Mouse (Mus musculus): Measurements from ENCODE around the gene Nradd. TPM values are rescaled to one million over a fixed set of nuclear protein-coding genes. Genes with fewer than 3 reads are reported as not detected.

Nradd gene
- total and polyA plus RNA-seq, 3 experiments: 0.58 to 1.1 TPM; not detected in 1

- no peak for TF ChIP-seq TCF12 (IDR thresholded peaks at IDR 0.05; ENCODE audit: low read depth, low read length)
- no peak for TF ChIP-seq RAD21 (IDR thresholded peaks at IDR 0.05; ENCODE audit: low read depth, low read length)
- TF ChIP-seq UBTF (IDR thresholded peaks at IDR 0.05; ENCODE audit: borderline replicate concordance, insufficient read depth, low read depth, low read length): no peak
- no peak for TF ChIP-seq ELF1 (IDR thresholded peaks at IDR 0.05; ENCODE audit: low read depth, low read length)
- no peak overlapping the region for H3K4me3 ChIP-seq (ENCODE audit: control insufficient read depth in 1 of 2, insufficient read depth in 1 of 2, low read depth in 2 of 2, low read length in 2 of 2)
- no peaks in the 10 kb centered on the region for H3K79me2 ChIP-seq (ENCODE audit: control insufficient read depth, insufficient read depth, low read length, poor library complexity)
- H3K4me1 ChIP-seq (ENCODE audit: control insufficient read depth in 1 of 2, insufficient read depth in 2 of 2, low read length in 2 of 2): no peaks in the 10 kb centered on the region; a peak in 1 of 4 replicates
- no peaks in the 10 kb centered on the region for H3K9me3 ChIP-seq (replicated peaks; ENCODE audit: insufficient read depth, low read length)
- H3K27ac ChIP-seq (ENCODE audit: control insufficient read depth, low read depth, low read length): no peak overlapping the region
- no peaks in the 10 kb centered on the region for H3K27me3 ChIP-seq (ENCODE audit: control insufficient read depth in 1 of 2, insufficient read depth in 2 of 2, low read length in 2 of 2)
- DNase-seq (ENCODE audit: low read depth, low spot score): no peak
- H3K9ac ChIP-seq (ENCODE audit: control insufficient read depth, low read depth, low read length, poor library complexity, severe bottlenecking): no peak overlapping the region
- H3K36me3 ChIP-seq (ENCODE audit: control insufficient read depth in 1 of 2, insufficient read depth in 2 of 2, low read length in 2 of 2): no peaks in the 10 kb centered on the region
Measured at GRCm38 (mm10) chr9:110642812-110643524, 18.7 kb upstream of the Nradd start.

- DNase-seq (ENCODE audit: low read depth, low spot score): no peak
- no peak overlapping the region for H3K27ac ChIP-seq (ENCODE audit: control insufficient read depth, low read depth, low read length)
- no peaks in the 10 kb centered on the region; a peak in 1 of 4 replicates for H3K4me1 ChIP-seq (ENCODE audit: control insufficient read depth in 1 of 2, insufficient read depth in 2 of 2, low read length in 2 of 2)
- no peaks in the 10 kb centered on the region for H3K27me3 ChIP-seq (ENCODE audit: control insufficient read depth in 1 of 2, insufficient read depth in 2 of 2, low read length in 2 of 2)
- no peak for TF ChIP-seq MAZ (IDR thresholded peaks at IDR 0.05; ENCODE audit: low read depth, low read length)
- TF ChIP-seq MAX (IDR thresholded peaks at IDR 0.05; ENCODE audit: low read length): no peak
- TF ChIP-seq MYC (IDR thresholded peaks at IDR 0.05; ENCODE audit: low read depth, low read length): no peak
- no peak for TF ChIP-seq NELFE (IDR thresholded peaks at IDR 0.05; ENCODE audit: low read depth, low read length)
- TF ChIP-seq TBP (IDR thresholded peaks at IDR 0.05; ENCODE audit: low read depth, low read length): no peak
- no peak for TF ChIP-seq BHLHE40 (IDR thresholded peaks at IDR 0.05; ENCODE audit: borderline replicate concordance, low read depth, low read length)
- no peak for TF ChIP-seq ETS1 (IDR thresholded peaks at IDR 0.05; ENCODE audit: low read depth, low read length)
- no peak for TF ChIP-seq POLR2A (IDR thresholded peaks at IDR 0.05; ENCODE audit: control insufficient read depth in 1 of 2, insufficient read depth in 1 of 2, low read depth in 1 of 2, low read length in 2 of 2, poor library complexity in 1 of 2)
- H3K79me2 ChIP-seq (ENCODE audit: control insufficient read depth, insufficient read depth, low read length, poor library complexity): no peaks in the 10 kb centered on the region
- H3K36me3 ChIP-seq (ENCODE audit: control insufficient read depth in 1 of 2, insufficient read depth in 2 of 2, low read length in 2 of 2): no peaks in the 10 kb centered on the region
- H3K9ac ChIP-seq (ENCODE audit: control insufficient read depth, low read depth, low read length, poor library complexity, severe bottlenecking): no peak overlapping the region
- H3K4me3 ChIP-seq (ENCODE audit: control insufficient read depth in 1 of 2, insufficient read depth in 1 of 2, low read depth in 2 of 2, low read length in 2 of 2): no peak overlapping the region
- H3K9me3 ChIP-seq (replicated peaks; ENCODE audit: insufficient read depth, low read length): no peaks in the 10 kb centered on the region
Measured at GRCm38 (mm10) chr9:110641006-110641405, 16.8 kb upstream of the Nradd start.

DNA sequence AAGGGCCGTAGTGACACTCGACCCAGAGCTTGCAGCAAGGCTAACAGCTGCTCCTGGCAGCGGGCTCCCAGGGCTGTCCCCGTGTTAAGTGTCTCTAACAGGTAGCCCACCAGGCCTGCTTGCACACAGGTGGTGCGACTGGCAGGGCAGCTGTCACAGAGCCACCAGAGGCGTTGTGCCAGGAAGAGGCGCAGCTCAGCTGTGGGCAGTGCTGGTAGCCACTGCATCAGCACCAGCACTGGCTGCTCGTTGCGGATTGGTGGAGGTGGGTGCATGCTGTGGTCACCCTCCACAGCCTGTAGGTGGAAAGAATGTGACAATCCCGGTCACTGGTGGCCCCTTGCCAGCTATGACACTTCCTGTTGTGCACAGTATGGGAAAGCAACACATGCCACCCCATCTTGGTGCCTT lies 14.4 kb upstream of the Nradd start:
- Histone ChIP-seq H3K4me1 (ENCODE audit: control insufficient read depth in 1 of 2, insufficient read depth in 2 of 2, low read length in 2 of 2) (no peaks in the 10 kb centered on the region), H3K9ac (ENCODE audit: control insufficient read depth, low read depth, low read length, poor library complexity, severe bottlenecking) (no peak overlapping the region), H3K27ac (ENCODE audit: control insufficient read depth, low read depth, low read length) (no peak overlapping the region), H3K4me3 (ENCODE audit: control insufficient read depth in 1 of 2, insufficient read depth in 1 of 2, low read depth in 2 of 2, low read length in 2 of 2) (no peak overlapping the region), H3K9me3 (replicated peaks; ENCODE audit: insufficient read depth, low read length) (no peaks in the 10 kb centered on the region), H3K36me3 (ENCODE audit: control insufficient read depth in 1 of 2, insufficient read depth in 2 of 2, low read length in 2 of 2) (no peaks in the 10 kb centered on the region), H3K79me2 (ENCODE audit: control insufficient read depth, insufficient read depth, low read length, poor library complexity) (no peaks in the 10 kb centered on the region), H3K27me3 (ENCODE audit: control insufficient read depth in 1 of 2, insufficient read depth in 2 of 2, low read length in 2 of 2) (no peaks in the 10 kb centered on the region)
- TF ChIP-seq MAFK (IDR thresholded peaks at IDR 0.05; ENCODE audit: borderline replicate concordance, low read depth, low read length) (no peak), CTCF (IDR thresholded peaks at IDR 0.05 in 2 of 3, conservative IDR thresholded peaks at IDR 0.05 in 1 of 3; ENCODE audit: control insufficient read depth in 1 of 3, insufficient read depth in 1 of 3, low read depth in 2 of 3, low read length in 3 of 3, poor library complexity in 1 of 3, severe bottlenecking in 1 of 3) (no peak), MXI1 (IDR thresholded peaks at IDR 0.05; ENCODE audit: low read depth, low read length) (no peak), USF1 (IDR thresholded peaks at IDR 0.05; ENCODE audit: low read depth, low read length) (no peak), CHD2 (IDR thresholded peaks at IDR 0.05; ENCODE audit: low read length) (no peak), MYB (IDR thresholded peaks at IDR 0.05; ENCODE audit: low read depth, low read length) (no peak), TCF12 (IDR thresholded peaks at IDR 0.05; ENCODE audit: low read depth, low read length) (no peak), HCFC1 (IDR thresholded peaks at IDR 0.05; ENCODE audit: low read depth, low read length) (no peak), TAL1 (IDR thresholded peaks at IDR 0.05; ENCODE audit: low read length) (no peak), BHLHE40 (IDR thresholded peaks at IDR 0.05; ENCODE audit: borderline replicate concordance, low read depth, low read length) (no peak), ZKSCAN1 (IDR thresholded peaks at IDR 0.05; ENCODE audit: low read depth, low read length) (no peak)
- no peak for DNase-seq (ENCODE audit: low read depth, low spot score)
